Mouse (Mus musculus) cerebral cortex, adult 2 months (tissue): ENCODE measurements around the gene Mien1.

Experiments
- WGBS: fragments of 180-500 bp; shearing (Covaris S2); methylation state at CpG from one replicate; pipeline ENCODE4 v1.1.7; 2018; 5-methylcytosine and 5-hydroxymethylcytosine counted together

The Mien1 gene

DNA sequence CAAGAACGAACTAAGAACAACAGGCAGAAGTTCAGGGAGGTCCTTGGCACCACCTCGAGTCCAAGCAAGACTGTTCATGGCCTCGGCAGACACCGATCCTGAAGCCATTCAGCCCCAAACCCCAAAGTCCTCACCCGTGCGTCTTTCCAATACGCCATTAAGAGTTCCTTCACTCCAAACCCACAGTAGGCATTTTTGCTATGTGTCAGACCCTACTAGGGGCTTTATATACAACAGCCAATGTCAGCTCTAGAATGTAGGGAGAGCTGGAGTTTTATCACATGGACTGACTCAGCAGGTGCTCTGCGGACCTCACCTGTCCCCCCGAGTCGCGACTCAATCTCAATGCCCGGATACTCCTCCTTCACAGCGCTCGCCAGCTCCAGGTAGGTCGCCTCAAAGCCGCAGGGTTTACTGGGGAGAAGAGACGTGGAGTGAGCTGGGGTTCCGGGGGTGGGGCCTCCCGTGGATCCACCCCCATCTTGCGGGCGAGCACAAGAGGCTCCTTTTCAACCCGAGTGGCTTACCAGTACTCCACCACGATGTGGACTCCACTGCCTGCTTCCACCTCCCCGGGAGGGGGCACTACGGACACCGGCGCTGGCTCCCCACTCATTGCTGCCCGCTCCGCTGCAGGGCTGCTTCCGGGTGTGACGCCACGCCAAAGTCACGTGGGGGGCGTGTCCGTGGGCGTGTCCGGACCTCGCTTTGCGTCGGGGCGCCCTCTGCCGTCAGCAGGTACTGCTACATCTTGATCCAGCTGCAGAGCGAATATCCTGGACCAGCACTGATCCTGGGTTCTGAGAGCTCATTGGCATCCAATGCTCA, at the start of gene Mien1:
Gene Mien1, minus strand, starts transcription at position 661 of the 828 bp plus-strand sequence.
- WGBS = 1% methylated on average over 43 of the region's 43 CpGs

- 84% methylated on average over 4 of the region's 5 CpGs for WGBS
Measured at GRCm38 (mm10) chr11:98487526-98488040, 48.8 kb upstream of the Mien1 start.

- WGBS = 89% methylated on average over 2 of the region's 2 CpGs
Measured at GRCm38 (mm10) chr11:98485749-98486148, 47.0 kb upstream of the Mien1 start.

DNA sequence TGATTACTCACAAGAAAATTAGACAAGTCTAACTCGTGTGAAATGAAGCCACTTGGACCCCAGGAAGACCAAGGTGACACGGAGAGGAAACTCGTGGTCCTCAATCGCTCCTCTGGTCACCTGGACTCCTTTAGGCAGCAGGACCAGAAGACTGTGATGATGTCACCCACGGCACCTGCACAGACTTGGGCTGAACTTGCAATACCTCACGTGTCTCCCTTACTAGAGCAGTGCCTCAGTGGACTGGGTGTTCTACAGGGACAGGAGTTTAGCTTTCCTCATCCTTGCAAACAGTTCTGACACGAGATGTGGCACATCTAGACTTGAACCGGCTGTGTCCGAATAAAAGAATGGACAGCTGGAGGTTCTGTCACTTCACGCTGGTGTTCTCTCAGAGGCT, 43.3 kb upstream of the Mien1 start:
- 82% methylated on average over 10 of the region's 10 CpGs for WGBS

- 67% methylated on average over 6 of the region's 6 CpGs for WGBS
Measured at GRCm38 (mm10) chr11:98481231-98481630, 42.4 kb upstream of the Mien1 start.

- WGBS = 92% methylated on average over 12 of the region's 12 CpGs
Measured at GRCm38 (mm10) chr11:98479940-98480497, 41.2 kb upstream of the Mien1 start.

GRCm38 (mm10) chr11:98479026-98479939, 40.5 kb upstream of the Mien1 start:
- 75% methylated on average over 13 of the region's 13 CpGs for WGBS

DNA sequence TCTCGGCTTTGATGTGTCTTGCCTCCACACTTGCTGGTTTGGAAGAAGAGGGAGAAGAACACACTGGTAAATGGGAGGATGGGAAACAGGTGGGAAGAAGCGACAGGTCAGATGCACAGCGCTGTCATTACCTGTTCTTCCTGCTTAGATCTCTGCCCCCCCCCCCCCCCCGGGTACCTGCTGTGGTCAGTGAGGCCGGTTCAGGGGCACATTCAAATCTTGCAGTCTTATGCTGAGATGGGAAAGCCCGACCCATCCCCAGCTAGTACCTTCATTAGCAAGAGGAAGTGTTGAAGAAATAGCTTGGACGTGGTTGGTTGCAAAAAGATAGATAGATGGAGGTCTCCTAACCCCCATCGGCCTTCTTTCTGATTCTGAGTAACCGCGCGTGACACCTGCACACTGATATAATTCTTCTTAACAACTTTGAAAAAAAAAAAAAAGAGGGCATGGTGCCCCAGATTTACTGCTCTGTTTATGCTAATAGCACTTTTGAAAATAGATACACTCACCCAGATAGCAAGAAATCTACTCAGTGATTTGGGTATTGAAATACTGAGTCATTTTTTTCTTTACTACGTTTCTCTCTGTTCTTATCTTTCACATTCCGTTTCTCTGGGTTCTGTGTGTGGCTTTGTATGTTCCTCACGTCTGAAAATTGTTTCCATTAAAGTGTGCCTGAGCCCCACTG, 38.4 kb upstream of the Mien1 start:
- WGBS = 75% methylated on average over 14 of the region's 14 CpGs

DNA sequence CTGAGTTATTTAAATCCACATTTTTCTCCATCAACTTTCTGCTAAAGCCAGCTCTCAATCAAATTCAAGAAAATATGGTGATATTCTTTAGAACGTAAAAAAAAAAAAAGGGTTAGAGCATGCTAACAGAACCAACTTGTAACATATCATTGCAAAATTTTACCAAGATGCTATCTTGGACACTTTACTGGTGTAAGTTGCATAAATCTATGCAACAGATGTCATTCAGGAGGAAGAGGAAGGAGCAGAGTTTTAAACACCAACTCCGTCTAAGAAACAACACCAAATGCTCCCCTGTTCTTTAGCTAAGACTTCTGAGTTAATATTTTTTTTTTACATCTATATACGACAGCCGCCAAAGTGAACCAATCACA, 37.6 kb upstream of the Mien1 start:
- 78% methylated on average over 4 of the region's 4 CpGs for WGBS

- 85% methylated on average over 9 of the region's 9 CpGs for WGBS
Measured at GRCm38 (mm10) chr11:98475630-98476433, 37.0 kb upstream of the Mien1 start.

GRCm38 (mm10) chr11:98474967-98475366, 36.2 kb upstream of the Mien1 start:
- 92% methylated on average over 11 of the region's 11 CpGs for WGBS

DNA sequence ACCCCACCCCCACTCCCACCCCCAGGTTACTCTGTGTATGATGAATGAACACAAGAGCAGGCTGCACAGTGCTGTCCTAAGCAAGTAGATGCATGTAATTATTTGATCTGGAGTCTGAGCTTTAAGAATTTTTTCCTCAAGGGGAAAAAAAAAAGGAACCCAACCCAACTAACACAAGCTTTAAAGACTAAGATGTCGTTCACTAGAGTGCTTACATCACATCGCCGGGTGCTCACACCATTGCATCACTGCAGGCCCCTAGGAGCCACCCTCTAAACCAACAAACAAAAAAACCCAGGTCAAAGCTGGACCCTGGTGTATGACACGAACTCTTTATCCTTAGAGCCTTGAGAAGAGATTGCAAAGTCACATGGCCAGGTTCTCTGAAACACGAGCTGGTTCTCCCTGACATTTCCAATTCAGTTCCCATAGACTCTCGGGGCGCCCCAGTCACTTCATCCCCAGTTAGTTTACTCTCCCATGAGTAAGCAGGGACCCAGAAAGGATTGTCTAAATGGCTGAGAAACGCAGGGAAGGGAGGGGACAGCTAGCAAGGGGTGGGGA, 35.2 kb upstream of the Mien1 start:
- whole genome bisulfite sequencing = 66% methylated on average over 8 of the region's 8 CpGs

GRCm38 (mm10) chr11:98472696-98473095, 33.9 kb upstream of the Mien1 start:
- WGBS = 56% methylated on average over 4 of the region's 4 CpGs

GRCm38 (mm10) chr11:98470795-98471194, 32.0 kb upstream of the Mien1 start:
- WGBS = 84% methylated on average over 6 of the region's 6 CpGs

- 83% methylated on average over 22 of the region's 22 CpGs for WGBS
Measured at GRCm38 (mm10) chr11:98469761-98470714, 31.2 kb upstream of the Mien1 start.

DNA sequence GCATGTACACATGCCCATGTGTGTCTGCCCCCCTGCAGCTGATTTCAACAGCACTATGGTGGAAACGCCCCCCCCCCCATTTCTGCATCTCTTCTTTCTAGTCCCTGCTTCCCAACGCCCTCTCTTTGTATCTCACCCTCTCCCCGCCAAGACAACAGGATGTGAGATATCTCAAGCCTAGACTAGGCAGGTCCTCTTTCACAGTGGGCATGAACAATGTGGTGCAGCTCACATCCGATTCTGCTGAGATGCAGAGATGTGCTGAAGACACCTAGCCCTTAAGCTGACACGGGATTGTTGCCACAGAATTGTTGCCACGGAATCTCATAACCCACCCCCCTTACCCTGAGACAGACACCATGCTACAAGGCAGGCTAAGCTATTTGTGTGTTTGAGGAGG, 25.7 kb upstream of the Mien1 start:
- WGBS = 50% methylated on average over 6 of the region's 6 CpGs

- WGBS = 85% methylated on average over 9 of the region's 9 CpGs
Measured at GRCm38 (mm10) chr11:98463911-98464310, 25.1 kb upstream of the Mien1 start.

GRCm38 (mm10) chr11:98462255-98462654, 23.5 kb upstream of the Mien1 start:
- WGBS = 95% methylated on average over 6 of the region's 6 CpGs

GRCm38 (mm10) chr11:98461109-98461720, 22.4 kb upstream of the Mien1 start:
- 64% methylated on average over 6 of the region's 6 CpGs for WGBS
